Comparison of ENCODE assay signal across 8 mouse cellular contexts in genomic region chr12:119238696-119239415, GRCm38 (mm10). TPM values are rescaled to one million over a fixed set of nuclear protein-coding genes. Genes with fewer than 3 reads are reported as not detected.
DNase-seq lines count a peak whose midpoint lies in the region; ATAC-seq lines count a peak whose summit lies in the region.

Gene Itgb8, minus strand, starts transcription at chr12:119238802.

- under 1% methylated on average over 28 of the region's 29 CpGs for WGBS in embryonic facial prominence, embryonic 14.5 days
- 1% methylated on average over 29 of the region's 29 CpGs for whole genome bisulfite sequencing in heart, embryonic 11.5 days (ENCODE audit: insufficient replicate concordance)
- under 1% methylated on average over 29 of the region's 29 CpGs for WGBS in kidney, embryonic 15.5 days
- under 1% methylated on average over 29 of the region's 29 CpGs for WGBS in limb, embryonic 13.5 days
- under 1% methylated on average over 29 of the region's 29 CpGs for WGBS in midbrain, embryonic 12.5 days

- H3K9ac ChIP-seq in embryonic facial prominence, embryonic 14.5 days (ENCODE audit: low read depth, low read length), result peak within 1 kb of the TSS; percentile 76
- H3K9ac ChIP-seq in heart, embryonic 11.5 days (ENCODE audit: low read depth, low read length), result peak within 1 kb of the TSS; percentile 83
- H3K9ac ChIP-seq in kidney, embryonic 15.5 days, result peak within 1 kb of the TSS; percentile 53
- H3K9ac ChIP-seq in limb, embryonic 13.5 days, result peak within 1 kb of the TSS; percentile 87
- H3K9ac ChIP-seq in midbrain, embryonic 12.5 days (replicated peaks), result peak within 1 kb of the TSS; percentile 80

- peak; percentile 69 for DNase-seq in 3T3-L1 (ENCODE audit: low read depth, low spot score)
- peak; percentile 75 for DNase-seq in adrenal gland, postnatal 10 days
- DNase-seq in embryonic facial prominence, embryonic 14.5 days (ENCODE audit: low spot score), result peak; percentile 96
- peak; percentile 23 to 24 for DNase-seq in spleen, postnatal 36 days (ENCODE audit: low spot score in 2 of 2)

- H3K4me1 ChIP-seq in embryonic facial prominence, embryonic 14.5 days (ENCODE audit: control insufficient read depth, insufficient read depth, low read length), result peaks cover 18% of the 10 kb centered on the region
- H3K4me1 ChIP-seq in heart, embryonic 11.5 days (ENCODE audit: control insufficient read depth, insufficient read depth, low read length), result peaks cover 5% of the 10 kb centered on the region; the same call in 1 of the 2 replicates
- peaks cover 19% of the 10 kb centered on the region for H3K4me1 ChIP-seq in kidney, embryonic 15.5 days
- peaks cover 32% of the 10 kb centered on the region for H3K4me1 ChIP-seq in limb, embryonic 13.5 days
- peaks cover 31% of the 10 kb centered on the region for H3K4me1 ChIP-seq in midbrain, embryonic 12.5 days

- peak within 1 kb of the TSS; percentile 90 for H3K27ac ChIP-seq in embryonic facial prominence, embryonic 14.5 days (replicated peaks; ENCODE audit: low read depth, low read length)
- peak within 1 kb of the TSS; percentile 91 for H3K27ac ChIP-seq in heart, embryonic 11.5 days (ENCODE audit: low read depth, low read length)
- peak within 1 kb of the TSS; percentile 82 for H3K27ac ChIP-seq in kidney, embryonic 15.5 days
- H3K27ac ChIP-seq in limb, embryonic 13.5 days, result peak within 1 kb of the TSS; percentile 98
- peak within 1 kb of the TSS; percentile 99 for H3K27ac ChIP-seq in midbrain, embryonic 12.5 days (replicated peaks)

- ATAC-seq in embryonic facial prominence, embryonic 14.5 days (ENCODE audit: low read depth), result peak; percentile 96
- ATAC-seq in heart, embryonic 11.5 days (replicated peaks; ENCODE audit: insufficient number of reproducible peaks, low FRiP score, low TSS enrichment), result peak; percentile 88
- ATAC-seq in kidney, embryonic 15.5 days (replicated peaks; ENCODE audit: low FRiP score), result peak; percentile 98
- peak; percentile 95 for ATAC-seq in limb, embryonic 13.5 days (ENCODE audit: low FRiP score, low read depth)
- peak; percentile 90 for ATAC-seq in midbrain, embryonic 12.5 days (ENCODE audit: low FRiP score, low read depth)

- H3K27me3 ChIP-seq in embryonic facial prominence, embryonic 14.5 days (replicated peaks; ENCODE audit: control insufficient read depth, insufficient read depth, low read length), result no peaks in the 10 kb centered on the region
- H3K27me3 ChIP-seq in heart, embryonic 11.5 days (ENCODE audit: control insufficient read depth, insufficient read depth, low read length), result no peaks in the 10 kb centered on the region; the same call in 1 of the 2 replicates
- no peaks in the 10 kb centered on the region for H3K27me3 ChIP-seq in kidney, embryonic 15.5 days
- H3K27me3 ChIP-seq in limb, embryonic 13.5 days, result no peaks in the 10 kb centered on the region
- no peaks in the 10 kb centered on the region for H3K27me3 ChIP-seq in midbrain, embryonic 12.5 days

- no peaks in the 10 kb centered on the region for H3K9me3 ChIP-seq in embryonic facial prominence, embryonic 14.5 days (ENCODE audit: control insufficient read depth, low read length)
- no peaks in the 10 kb centered on the region for H3K9me3 ChIP-seq in heart, embryonic 11.5 days (replicated peaks; ENCODE audit: control insufficient read depth, low read length)
- H3K9me3 ChIP-seq in kidney, embryonic 15.5 days (replicated peaks), result no peaks in the 10 kb centered on the region
- no peaks in the 10 kb centered on the region for H3K9me3 ChIP-seq in limb, embryonic 13.5 days
- H3K9me3 ChIP-seq in midbrain, embryonic 12.5 days, result no peaks in the 10 kb centered on the region

- H3K36me3 ChIP-seq in embryonic facial prominence, embryonic 14.5 days (ENCODE audit: control insufficient read depth, insufficient read depth, low read length), result no peaks in the 10 kb centered on the region
- H3K36me3 ChIP-seq in heart, embryonic 11.5 days (ENCODE audit: control insufficient read depth, insufficient read depth, low read length), result no peaks in the 10 kb centered on the region
- H3K36me3 ChIP-seq in kidney, embryonic 15.5 days, result no peaks in the 10 kb centered on the region
- H3K36me3 ChIP-seq in limb, embryonic 13.5 days, result no peaks in the 10 kb centered on the region
- H3K36me3 ChIP-seq in midbrain, embryonic 12.5 days, result no peaks in the 10 kb centered on the region

- peak within 1 kb of the TSS; percentile 54 for H3K4me3 ChIP-seq in embryonic facial prominence, embryonic 14.5 days (ENCODE audit: low read depth, low read length)
- H3K4me3 ChIP-seq in heart, embryonic 11.5 days (ENCODE audit: low read depth, low read length), result peak within 1 kb of the TSS; percentile 71
- peak within 1 kb of the TSS; percentile 50 for H3K4me3 ChIP-seq in kidney, embryonic 15.5 days (replicated peaks)
- peak within 1 kb of the TSS; percentile 61 for H3K4me3 ChIP-seq in limb, embryonic 13.5 days
- peak within 1 kb of the TSS; percentile 68 for H3K4me3 ChIP-seq in midbrain, embryonic 12.5 days

- peak within 1 kb of the TSS; percentile 75 for H3K4me2 ChIP-seq in embryonic facial prominence, embryonic 14.5 days (ENCODE audit: low read depth, low read length)
- H3K4me2 ChIP-seq in heart, embryonic 11.5 days, result peak within 1 kb of the TSS; percentile 91
- H3K4me2 ChIP-seq in kidney, embryonic 15.5 days, result peak within 1 kb of the TSS; percentile 90
- peak within 1 kb of the TSS; percentile 88 for H3K4me2 ChIP-seq in limb, embryonic 13.5 days (replicated peaks)
- peak within 1 kb of the TSS; percentile 81 for H3K4me2 ChIP-seq in midbrain, embryonic 12.5 days (replicated peaks)

RNA-seq across cellular contexts. Expression of gene Itgb8, which starts in this region (rescaled TPM):
- 1 to 10 TPM; 2.0 to 3.2 TPM for total RNA-seq in adrenal gland, postnatal 10 days (2021)
- polyA plus RNA-seq in embryonic facial prominence, embryonic 14.5 days (2014; fragmentation: Nextera tagmentation; extraction: Ambion mirVana), result 3.5 and 4.1 TPM in 2 replicates
- 6.5 and 6.7 TPM in 2 replicates for polyA plus RNA-seq in heart, embryonic 11.5 days (2014; fragmentation: Nextera tagmentation; extraction: Ambion mirVana)
- polyA plus RNA-seq in kidney, embryonic 15.5 days (2015; fragmentation: Nextera tagmentation; extraction: Ambion mirVana), result 3.1 and 3.2 TPM in 2 replicates
- polyA plus RNA-seq in limb, embryonic 13.5 days (2015; fragmentation: Nextera tagmentation; extraction: Ambion mirVana), result 6.3 and 6.6 TPM in 2 replicates
- polyA plus RNA-seq in midbrain, embryonic 12.5 days (2016; fragmentation: Nextera tagmentation; extraction: Ambion mirVana), result 32.5 and 34.1 TPM in 2 replicates

Comparison
In these comparisons a context has a peak if more than half of its experiments do, and no peak if none do; other contexts are left out.
1. Peak in every context shown above with its lines: DNase-seq, ATAC-seq, H3K4me3 ChIP-seq and H3K27ac ChIP-seq.
2. DNase-seq: peak in every context shown above with its lines; median percentile 96 in embryonic facial prominence, embryonic 14.5 days; 75 in adrenal gland, postnatal 10 days; 69 in 3T3-L1; 24 in spleen, postnatal 36 days.